Mouse (Mus musculus): ENCODE data around the gene Tm4sf4.

The Tm4sf4 gene

GRCm38 (mm10) chr3:57425089-57425730 is at the start of gene Tm4sf4:
TSS of gene Tm4sf4 (plus strand) at chr3:57425314.
- DNase-seq = no peak

- DNase-seq = no peak
Observed at GRCm38 (mm10) chr3:57386423-57386822, 38.7 kb upstream of the Tm4sf4 start.

DNA sequence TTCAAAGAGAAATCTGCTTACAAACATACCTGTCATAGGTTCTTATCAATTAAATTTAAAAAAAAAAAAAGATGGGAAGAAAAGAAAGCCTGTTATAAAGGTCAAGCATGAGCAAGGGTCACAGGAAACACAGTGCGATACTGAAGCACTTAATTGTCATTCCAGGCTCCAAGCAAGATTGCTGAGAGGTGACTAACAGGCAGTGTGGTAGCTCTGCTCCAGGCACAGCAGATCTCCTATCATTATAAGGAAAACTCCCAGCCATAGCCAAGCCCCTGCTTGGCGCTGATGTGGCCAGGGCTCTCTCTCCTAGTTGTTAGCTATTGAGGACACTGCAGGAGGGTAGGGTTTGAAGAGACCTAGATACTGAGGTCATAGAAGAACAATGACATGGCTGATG is 38.2 kb upstream of the Tm4sf4 start:
- DNase-seq = no peak

DNA sequence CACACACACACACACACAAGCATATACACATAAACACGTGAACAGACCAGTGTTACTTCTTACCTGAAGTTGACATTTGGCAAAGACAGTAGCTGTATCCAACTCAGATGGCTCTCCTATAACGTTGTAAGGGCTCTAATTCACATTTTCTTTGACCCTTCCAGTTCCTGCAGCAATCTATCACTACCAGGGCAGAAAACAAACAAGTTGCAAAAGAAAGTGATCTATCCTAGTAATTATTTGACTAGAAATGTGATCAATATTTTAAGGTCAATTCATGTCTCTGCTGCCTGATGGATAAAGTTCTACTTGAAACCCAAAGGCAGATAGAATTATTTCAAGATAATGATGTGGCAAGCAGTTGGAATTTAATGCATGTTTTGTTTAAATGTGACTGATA is 37.5 kb upstream of the Tm4sf4 start:
- DNase-seq = no peak

DNA sequence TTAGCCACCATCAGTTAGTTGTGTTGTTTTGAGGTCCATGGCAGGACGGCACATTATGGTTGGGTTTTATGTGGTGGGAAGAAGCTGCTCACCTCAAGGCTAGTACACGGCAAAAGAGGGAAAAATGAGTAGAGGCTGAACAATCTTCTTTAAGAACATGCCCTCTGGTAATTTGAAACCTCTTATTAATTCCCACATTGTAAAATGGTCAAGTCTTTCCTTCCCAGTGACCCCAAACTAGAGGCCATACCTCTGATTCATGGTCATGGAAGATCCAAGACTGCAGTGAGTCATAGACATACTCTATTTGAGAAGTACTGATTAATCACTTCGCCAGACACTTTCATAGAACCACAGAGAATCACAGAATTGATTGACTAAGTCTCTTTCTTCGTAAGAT is 13.6 kb upstream of the Tm4sf4 start:
- no peak for DNase-seq

DNA sequence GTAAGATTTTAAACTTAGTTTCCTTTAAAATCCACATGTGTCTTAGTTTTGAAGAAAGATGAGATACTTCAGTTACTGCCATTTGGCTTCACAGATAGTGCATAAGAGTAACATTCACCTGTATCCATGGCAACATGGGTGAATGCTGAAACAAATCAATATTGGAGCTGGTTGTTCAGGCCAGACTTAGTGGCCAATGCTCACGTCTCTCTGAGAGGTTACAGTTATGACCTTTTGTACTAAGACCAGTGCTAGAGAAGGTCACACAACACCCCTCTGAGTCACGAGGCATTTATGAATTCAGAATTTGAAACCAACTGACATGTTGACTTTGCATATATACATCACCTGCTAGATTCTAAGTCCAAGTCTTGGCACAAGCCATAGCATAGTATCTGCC is 4.9 kb upstream of the Tm4sf4 start:
- DNase-seq = no peak

- no peak for DNase-seq
Observed at GRCm38 (mm10) chr3:57420660-57421059, 4.5 kb upstream of the Tm4sf4 start.

- no peak for DNase-seq
Observed at GRCm38 (mm10) chr3:57426351-57426750, 1.2 kb downstream of the Tm4sf4 start.

GRCm38 (mm10) chr3:57428682-57429464 is 3.8 kb downstream of the Tm4sf4 start:
- DNase-seq = peak; percentile 9

DNA sequence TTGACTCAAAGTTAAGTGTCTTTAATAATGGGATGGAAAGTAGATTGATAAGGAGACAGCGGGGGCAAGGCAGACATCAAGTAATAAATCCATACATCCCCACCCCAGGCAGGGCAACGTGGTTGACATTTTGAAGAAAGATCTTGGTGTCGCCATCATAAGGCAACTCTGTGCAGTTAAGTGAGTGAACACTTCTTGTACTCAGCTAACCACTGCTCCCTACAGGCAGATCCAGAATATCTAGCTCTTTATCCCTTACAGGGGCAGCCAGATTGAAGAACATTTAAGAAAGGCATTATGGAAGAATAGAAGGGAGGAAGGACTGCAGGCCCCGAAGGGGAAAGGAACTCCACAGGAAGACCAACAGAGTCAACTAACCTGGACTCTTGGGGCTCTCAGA is 4.4 kb downstream of the Tm4sf4 start:
- DNase-seq = no peak

DNA sequence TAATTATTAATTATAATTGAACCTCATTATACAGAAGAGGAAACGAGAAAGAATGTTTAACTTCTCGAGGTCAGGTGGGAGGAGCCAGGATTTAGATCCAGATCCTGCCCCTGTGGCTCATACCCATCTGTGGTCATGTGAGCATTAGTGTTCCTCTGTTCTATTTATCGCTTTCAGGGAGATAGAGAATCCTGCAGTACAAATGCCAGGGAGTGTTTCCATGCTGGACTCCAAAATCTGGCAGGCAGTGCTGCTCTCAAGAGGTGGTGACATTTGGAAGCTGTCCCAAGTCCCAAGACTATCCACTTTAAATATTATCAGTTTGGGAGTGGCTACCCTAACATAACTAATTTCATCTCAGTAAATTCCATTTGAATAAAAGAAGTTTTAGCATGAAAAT is 6.6 kb downstream of the Tm4sf4 start:
- DNase-seq = no peak

GRCm38 (mm10) chr3:57435364-57435763 is 10.2 kb downstream of the Tm4sf4 start:
- no peak for DNase-seq

- DNase-seq = no peak
Observed at GRCm38 (mm10) chr3:57440956-57441355, 15.8 kb downstream of the Tm4sf4 start.

DNA sequence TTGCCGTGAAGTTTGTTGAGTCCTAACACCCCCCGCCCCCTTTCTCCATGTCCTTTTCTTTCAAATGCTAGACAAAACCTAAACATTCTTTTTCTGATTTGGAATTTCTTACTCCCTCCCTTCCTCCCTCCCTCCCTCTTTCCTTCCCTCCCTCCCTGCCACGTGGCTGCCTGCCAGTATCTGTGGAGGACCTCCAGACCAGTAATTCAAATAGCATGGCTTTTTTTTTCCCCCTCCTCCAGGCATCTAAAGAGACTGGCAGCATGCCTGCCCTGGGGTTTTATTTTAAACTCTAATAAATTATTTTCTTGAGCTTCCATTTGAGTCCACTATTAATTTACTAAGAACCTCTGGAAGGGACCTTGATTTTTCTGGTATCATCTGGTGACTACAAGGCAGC is 20.6 kb downstream of the Tm4sf4 start:
- DNase-seq = peak; percentile 29

DNA sequence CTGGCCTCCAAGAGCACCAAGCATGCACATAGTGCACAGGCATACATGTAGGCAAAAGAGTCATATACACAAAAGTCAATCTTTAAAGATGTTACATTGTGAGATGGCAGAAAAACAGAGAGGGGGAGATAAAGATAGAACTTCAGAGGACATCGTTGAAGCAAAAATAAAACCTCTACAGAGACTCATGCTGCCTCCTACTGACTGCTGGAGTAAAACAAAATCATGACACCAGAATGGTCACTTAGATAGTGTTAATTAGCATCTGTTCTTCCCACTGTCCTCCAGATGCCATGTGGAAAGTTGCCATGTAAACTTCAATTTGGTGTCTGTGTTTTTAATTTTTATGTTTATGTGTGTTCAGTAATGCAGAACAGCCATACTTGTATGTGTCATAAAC is 22.8 kb downstream of the Tm4sf4 start:
- no peak for DNase-seq

DNA sequence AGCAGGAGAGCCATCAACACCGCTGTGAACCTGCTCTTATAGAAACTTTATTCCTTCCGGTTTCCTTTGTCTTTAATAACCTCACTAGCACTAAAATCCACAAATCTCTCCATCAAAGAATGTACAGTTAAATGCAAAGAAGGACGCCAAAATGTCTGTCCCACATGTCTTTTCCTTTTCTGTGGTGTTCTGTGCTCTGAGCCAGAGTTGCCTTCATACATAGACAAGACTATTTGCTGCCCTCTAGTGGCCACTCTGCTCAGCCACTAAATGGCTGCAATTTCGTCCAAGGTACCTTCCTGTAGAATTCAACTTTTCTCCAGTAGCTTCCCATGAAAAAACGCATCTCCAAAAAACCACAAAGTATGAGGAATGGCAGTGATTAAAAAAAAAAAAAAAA is 23.3 kb downstream of the Tm4sf4 start:
- peak; percentile 61 for DNase-seq

DNA sequence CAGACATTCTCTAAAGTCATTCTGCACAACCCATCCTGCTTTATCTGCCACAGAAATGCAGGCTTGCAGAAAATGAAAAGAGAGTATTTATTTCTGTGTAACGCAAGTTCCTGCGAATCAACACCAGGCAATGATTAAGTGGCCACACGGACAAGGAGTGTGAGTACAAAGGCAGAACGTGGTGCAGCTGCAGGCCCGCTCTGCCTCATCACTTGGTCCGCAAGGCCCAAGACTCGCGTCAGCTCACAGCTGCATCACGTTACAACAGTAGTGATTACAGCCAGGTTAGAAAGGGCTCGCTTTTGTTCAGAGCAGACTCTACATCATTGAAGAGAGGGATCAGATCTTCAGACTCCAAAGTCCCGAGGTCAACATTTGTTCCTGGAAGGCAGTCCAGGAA is 33.5 kb downstream of the Tm4sf4 start:
- no peak for DNase-seq

- DNase-seq = no peak
Observed at GRCm38 (mm10) chr3:57463302-57463701, 38.2 kb downstream of the Tm4sf4 start.

DNA sequence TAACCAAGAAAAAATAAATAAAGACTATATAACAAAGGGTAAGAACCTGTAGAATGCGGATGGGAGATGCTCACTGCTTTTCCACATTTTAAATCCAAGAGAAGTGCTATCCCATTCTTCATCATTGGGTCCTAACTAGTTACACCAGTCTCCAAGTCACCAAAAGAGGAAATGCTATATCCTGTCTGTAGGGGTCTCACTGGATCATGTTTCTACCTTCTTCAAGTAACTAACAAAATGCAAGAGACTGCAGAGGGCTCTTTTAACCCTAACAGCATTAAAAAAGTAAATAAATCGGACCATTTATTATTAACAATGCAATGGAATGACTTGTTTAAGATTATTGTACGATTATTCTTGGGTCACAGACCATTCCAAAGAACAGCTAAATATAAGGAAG is 41.2 kb downstream of the Tm4sf4 start:
- DNase-seq = no peak

- DNase-seq = no peak
Observed at GRCm38 (mm10) chr3:57469325-57469724, 44.2 kb downstream of the Tm4sf4 start.

GRCm38 (mm10) chr3:57470326-57470725 is 45.2 kb downstream of the Tm4sf4 start:
- peak; percentile 67 for DNase-seq

GRCm38 (mm10) chr3:57470981-57471601 is 46.0 kb downstream of the Tm4sf4 start:
- DNase-seq = peak; percentile 22

DNA sequence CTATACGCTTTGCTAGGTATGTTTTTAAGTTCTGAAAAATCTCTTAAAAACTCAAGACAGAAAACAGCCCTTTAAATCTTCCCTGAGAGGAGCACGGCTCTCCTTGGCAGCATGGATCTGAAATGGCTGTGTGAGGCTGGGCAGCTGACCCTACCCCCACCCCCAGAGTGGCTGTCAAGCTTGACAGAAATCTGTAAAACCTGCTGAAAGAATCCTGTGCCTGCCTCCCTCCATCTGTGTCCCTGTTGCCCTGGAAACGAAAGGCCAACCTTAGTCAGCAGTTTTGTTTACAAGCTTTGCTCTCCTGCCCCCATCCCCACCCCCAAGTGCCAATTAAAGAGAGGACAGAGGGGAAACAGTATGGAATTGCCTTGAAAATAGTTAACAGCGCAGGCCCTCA is 47.3 kb downstream of the Tm4sf4 start:
- DNase-seq = peak; percentile 23

DNA sequence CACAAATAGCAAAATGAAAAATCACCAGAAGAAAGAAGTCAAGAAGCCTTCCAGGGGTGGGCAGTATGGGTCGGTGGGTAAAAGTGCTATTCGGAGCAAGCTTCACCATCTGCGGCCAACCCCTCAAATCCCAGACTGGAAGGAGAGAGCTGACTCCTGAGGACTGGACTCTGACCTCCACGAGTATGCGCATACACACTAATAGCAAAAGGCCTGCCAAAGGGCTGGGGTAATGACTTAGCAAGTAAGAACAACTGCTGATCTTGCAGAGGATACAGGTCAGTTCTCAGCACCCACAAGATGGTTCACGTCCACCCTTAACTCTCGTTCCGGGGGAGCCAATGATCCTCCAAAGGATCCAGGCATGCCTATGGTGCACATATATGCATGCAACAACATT is 49.3 kb downstream of the Tm4sf4 start:
- peak; percentile 77 for DNase-seq

Data from kidney, adult 11 months (tissue).